Mouse (Mus musculus): Measurements from ENCODE around the gene Prickle2.

GRCm38 (mm10) chr6:92374826-92375225 is 331.1 kb downstream of the Prickle2 start:
- no peak for TF ChIP-seq CTCF (IDR thresholded peaks at IDR 0.05; ENCODE audit: borderline replicate concordance, insufficient read depth, low read depth, low read length)
- TF ChIP-seq POLR2A (IDR thresholded peaks at IDR 0.05; ENCODE audit: borderline replicate concordance, insufficient read depth, low read length) = no peak
